Mouse (Mus musculus) stomach, embryonic 16.5 days (tissue): ENCODE measurements around the gene Trappc5. TPM values are rescaled to one million over a fixed set of nuclear protein-coding genes. Genes with fewer than 3 reads are reported as not detected.

Source experiments
- ATAC-seq: fragments of 200-750 bp; cut with Nextera tagmentation; 2 replicates; pipeline ENCODE4 v1.8.0; 2017; ENCODE audit warnings: moderate number of reproducible peaks, moderate TSS enrichment; ENCODE audit not compliant: insufficient read depth, low FRiP score
- H3K27ac ChIP-seq: fragments of 300-500 bp; sonication (generic); 2 replicates; pipeline ENCODE4 v1.5.1; 2014; ENCODE audit warnings: low read length
- H3K27me3 ChIP-seq: fragments of 300-500 bp; sonication (generic); 2 replicates; pipeline ENCODE4 v1.6.1; 2014; ENCODE audit warnings: low read length, control low read depth, mixed read lengths; ENCODE audit not compliant: control insufficient read depth, insufficient read depth
- H3K36me3 ChIP-seq: fragments of 300-500 bp; sonication (generic); 2 replicates; pipeline ENCODE4 v1.6.1; 2014; ENCODE audit warnings: low read length; ENCODE audit not compliant: control insufficient read depth, insufficient read depth
- H3K4me1 ChIP-seq: fragments of 300-500 bp; sonication (generic); 2 replicates; pipeline ENCODE4 v1.6.1; 2014; ENCODE audit warnings: low read length, control low read depth, mixed read lengths; ENCODE audit not compliant: control insufficient read depth, insufficient read depth
- H3K4me2 ChIP-seq: fragments of 300-500 bp; sonication (generic); 2 replicates; pipeline ENCODE4 v1.6.1; 2014; ENCODE audit warnings: low read depth, low read length, mixed read lengths
- H3K4me3 ChIP-seq: fragments of 300-500 bp; sonication (generic); replicated peaks from 2 replicates; pipeline ENCODE4 v1.5.1; 2014; ENCODE audit warnings: mild to moderate bottlenecking, low read length
- H3K9ac ChIP-seq: fragments of 300-500 bp; sonication (generic); 2 replicates; pipeline ENCODE4 v1.6.1; 2014; ENCODE audit warnings: low read length
- H3K9me3 ChIP-seq: fragments of 300-500 bp; sonication (generic); replicated peaks from 2 replicates; pipeline ENCODE4 v1.6.1; 2016; ENCODE audit warnings: low read length, control low read depth; ENCODE audit not compliant: control insufficient read depth
- WGBS: fragments of 180-500 bp; shearing (Covaris S2); extraction: QIAGEN DNeasy Blood & Tissue Kit; methylation state at CpG from one replicate; pipeline ENCODE4 v1.1.7; 2014; 5-methylcytosine and 5-hydroxymethylcytosine counted together
- polyA plus RNA-seq: library from polyadenylated mRNA; unstranded; fragments of >200 nt; fragmentation: Nextera tagmentation; extraction: Ambion mirVana; gene quantifications from 2 replicates; pipeline ENCODE4 v1.2.1, GENCODE M21; 2015

Gene Trappc5
- polyA plus RNA-seq, 1 experiment from 2014 or later: 38.0 TPM

DNA sequence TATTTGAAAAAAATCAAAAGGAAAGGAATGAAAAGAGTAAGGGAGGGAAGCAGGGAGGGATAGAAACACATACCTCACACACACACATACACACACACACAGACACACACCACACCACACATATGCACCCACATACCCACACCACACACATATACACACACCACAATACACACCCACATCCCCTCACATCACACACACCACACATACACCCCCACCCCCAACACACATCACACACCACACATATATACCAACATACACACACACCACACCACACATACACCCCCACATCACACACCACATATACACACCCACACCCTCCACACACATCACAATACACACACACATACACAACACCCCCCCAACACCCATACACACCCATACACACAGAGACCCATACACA is 8.4 kb downstream of the Trappc5 start:
- no peaks in the 10 kb centered on the region for H3K27me3 ChIP-seq
- H3K27ac ChIP-seq: no peak overlapping the region
- H3K9ac ChIP-seq: no peak overlapping the region
- H3K9me3 ChIP-seq: no peaks in the 10 kb centered on the region
- no peak for ATAC-seq
- H3K4me2 ChIP-seq: no peak overlapping the region
- no peaks in the 10 kb centered on the region for H3K4me1 ChIP-seq
- no peak overlapping the region for H3K4me3 ChIP-seq
- peaks cover 17% of the 10 kb centered on the region for H3K36me3 ChIP-seq

GRCm38 (mm10) chr8:3685422-3685821 is 9.3 kb downstream of the Trappc5 start:
- Histone ChIP-seq H3K4me2 (no peak overlapping the region), H3K9ac (no peak overlapping the region), H3K27me3 (no peaks in the 10 kb centered on the region), H3K36me3 (peaks cover 9% of the 10 kb centered on the region; the same call in 1 of the 2 replicates), H3K4me1 (no peaks in the 10 kb centered on the region), H3K9me3 (no peaks in the 10 kb centered on the region), H3K4me3 (no peak overlapping the region), H3K27ac (no peak overlapping the region)
- WGBS: 56% methylated on average over 5 of the region's 5 CpGs
- no peak for ATAC-seq

DNA sequence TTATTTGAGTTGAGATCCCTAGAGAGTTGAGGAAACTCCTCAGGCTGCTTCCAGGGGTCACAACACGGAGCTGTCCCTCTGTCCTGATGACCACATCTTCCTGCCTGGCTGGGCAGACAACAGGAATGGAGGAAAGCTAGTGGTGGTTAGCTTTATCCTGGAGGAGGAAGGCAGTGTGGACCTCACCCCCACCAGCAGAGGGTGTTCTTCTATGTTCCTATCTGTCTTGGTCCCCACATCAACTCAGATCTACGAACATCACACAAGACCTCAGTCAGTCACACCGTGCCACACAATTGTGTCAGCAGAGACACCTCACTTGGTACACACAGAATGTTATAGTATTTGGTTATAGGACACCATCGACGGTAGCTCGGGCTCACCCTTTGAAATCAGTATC is 11.4 kb downstream of the Trappc5 start:
- ATAC-seq: no peak
- WGBS: 70% methylated on average over 6 of the region's 6 CpGs
- no peaks in the 10 kb centered on the region for H3K4me1 ChIP-seq
- no peaks in the 10 kb centered on the region for H3K36me3 ChIP-seq
- H3K27me3 ChIP-seq: no peaks in the 10 kb centered on the region
- no peak overlapping the region for H3K4me2 ChIP-seq
- H3K9ac ChIP-seq: no peak overlapping the region
- H3K4me3 ChIP-seq: no peak overlapping the region
- no peaks in the 10 kb centered on the region for H3K9me3 ChIP-seq
- H3K27ac ChIP-seq: no peak overlapping the region

DNA sequence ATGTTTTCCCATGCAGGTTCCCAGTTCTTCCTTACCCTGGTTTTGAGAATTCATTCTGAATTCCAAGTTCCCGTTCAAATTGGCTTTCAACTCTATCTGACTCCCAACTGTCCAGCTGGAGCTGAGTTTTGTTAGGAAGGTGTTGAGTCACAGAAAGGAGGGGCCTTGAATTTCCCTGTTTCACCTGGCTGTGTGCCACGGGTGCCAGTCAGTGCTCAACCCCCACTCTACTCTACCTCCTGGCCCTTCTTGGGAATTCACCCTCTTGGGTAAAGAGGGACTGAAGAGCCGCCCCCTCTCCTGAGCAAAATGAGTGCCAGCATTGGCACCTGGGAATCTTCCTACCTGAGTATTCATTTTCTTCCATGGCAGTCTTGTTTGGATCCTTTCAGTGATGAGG is 14.7 kb downstream of the Trappc5 start:
- H3K4me1 ChIP-seq: no peaks in the 10 kb centered on the region
- H3K4me2 ChIP-seq: no peak overlapping the region
- H3K36me3 ChIP-seq: no peaks in the 10 kb centered on the region
- 62% methylated on average over 3 of the region's 3 CpGs for WGBS
- H3K4me3 ChIP-seq: no peak overlapping the region
- H3K9me3 ChIP-seq: no peaks in the 10 kb centered on the region
- H3K27me3 ChIP-seq: no peaks in the 10 kb centered on the region
- H3K27ac ChIP-seq: no peak overlapping the region
- no peak for ATAC-seq
- H3K9ac ChIP-seq: no peak overlapping the region

DNA sequence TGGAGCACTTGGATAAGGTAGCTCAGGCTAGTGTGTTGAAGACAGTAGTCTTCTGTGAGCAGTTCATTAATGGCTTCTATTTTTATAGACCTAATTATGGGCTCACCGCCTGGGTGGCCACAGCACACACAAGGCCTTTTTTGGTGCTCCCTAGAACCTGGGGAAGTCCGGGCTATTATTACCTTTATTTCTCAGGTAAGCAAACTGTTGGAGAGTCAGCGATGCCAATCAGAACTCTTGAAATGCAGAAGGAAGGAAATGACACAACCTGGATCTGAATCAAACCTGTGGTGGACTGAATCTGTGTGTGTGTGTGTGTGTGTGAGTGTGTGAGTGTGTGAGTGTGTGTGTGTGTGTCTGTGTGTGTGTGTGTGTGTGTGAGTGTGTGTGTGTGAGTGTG is 18.0 kb downstream of the Trappc5 start, which contains the start of gene Fcer2a:
Gene Fcer2a (minus strand): TSS at position 55 of the 400 bp plus-strand sequence.
- 75% methylated on average over 3 of the region's 3 CpGs for WGBS
- Histone ChIP-seq H3K27me3 (no peaks in the 10 kb centered on the region), H3K36me3 (no peaks in the 10 kb centered on the region), H3K9ac (no peak within 1 kb of the TSS), H3K27ac (no peak within 1 kb of the TSS), H3K9me3 (no peaks in the 10 kb centered on the region), H3K4me1 (no peaks in the 10 kb centered on the region), H3K4me3 (no peak within 1 kb of the TSS), H3K4me2 (no peak within 1 kb of the TSS)
- ATAC-seq: no peak

- H3K4me2 ChIP-seq: no peak overlapping the region
- H3K4me1 ChIP-seq: no peaks in the 10 kb centered on the region
- no peak for ATAC-seq
- H3K4me3 ChIP-seq: no peak overlapping the region
- no peaks in the 10 kb centered on the region for H3K36me3 ChIP-seq
- no peaks in the 10 kb centered on the region for H3K9me3 ChIP-seq
- H3K27me3 ChIP-seq: no peaks in the 10 kb centered on the region
- no peak overlapping the region for H3K9ac ChIP-seq
- WGBS: 93% methylated on average over 1 of the region's 1 CpGs
- H3K27ac ChIP-seq: no peak overlapping the region
These were observed 25.4 kb downstream of the Trappc5 start for GRCm38 (mm10) chr8:3701491-3701890.

GRCm38 (mm10) chr8:3705711-3706110 is 29.6 kb downstream of the Trappc5 start:
- H3K27ac ChIP-seq: no peak overlapping the region
- no peak overlapping the region for H3K4me3 ChIP-seq
- no peaks in the 10 kb centered on the region for H3K36me3 ChIP-seq
- H3K4me2 ChIP-seq: no peak overlapping the region
- 58% methylated on average over 4 of the region's 4 CpGs for WGBS
- no peaks in the 10 kb centered on the region for H3K27me3 ChIP-seq
- H3K9ac ChIP-seq: no peak overlapping the region
- ATAC-seq: no peak
- no peaks in the 10 kb centered on the region for H3K9me3 ChIP-seq
- no peaks in the 10 kb centered on the region for H3K4me1 ChIP-seq

DNA sequence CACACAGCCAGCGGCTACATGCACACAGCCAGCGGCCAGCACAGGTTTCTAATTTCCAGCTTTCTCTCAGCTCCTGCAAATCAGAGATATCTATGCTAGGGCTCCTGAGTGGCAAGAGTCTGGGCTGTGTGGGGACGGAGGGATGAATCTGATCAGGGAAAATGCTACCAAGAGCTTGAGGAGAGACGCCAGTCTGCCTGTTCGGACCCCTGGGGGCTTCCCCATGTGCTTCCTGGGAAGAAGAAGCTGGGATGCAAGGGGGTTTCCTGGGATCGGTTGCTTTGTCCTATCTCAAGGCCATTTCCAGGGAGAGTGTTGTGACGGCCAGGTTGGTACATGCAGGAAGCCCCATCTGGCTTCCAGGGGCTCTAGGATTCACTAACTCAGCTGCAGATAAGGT is 31.5 kb downstream of the Trappc5 start:
- WGBS: 65% methylated on average over 7 of the region's 7 CpGs
- Histone ChIP-seq H3K27me3 (no peaks in the 10 kb centered on the region), H3K27ac (no peak overlapping the region), H3K4me1 (no peaks in the 10 kb centered on the region), H3K9ac (no peak overlapping the region), H3K4me3 (no peak overlapping the region), H3K4me2 (no peak overlapping the region), H3K36me3 (no peaks in the 10 kb centered on the region), H3K9me3 (no peaks in the 10 kb centered on the region)
- ATAC-seq: no peak

- 77% methylated on average over 3 of the region's 3 CpGs for whole genome bisulfite sequencing
- no peaks in the 10 kb centered on the region for H3K36me3 ChIP-seq
These were observed 34.2 kb downstream of the Trappc5 start for GRCm38 (mm10) chr8:3710312-3710711.

DNA sequence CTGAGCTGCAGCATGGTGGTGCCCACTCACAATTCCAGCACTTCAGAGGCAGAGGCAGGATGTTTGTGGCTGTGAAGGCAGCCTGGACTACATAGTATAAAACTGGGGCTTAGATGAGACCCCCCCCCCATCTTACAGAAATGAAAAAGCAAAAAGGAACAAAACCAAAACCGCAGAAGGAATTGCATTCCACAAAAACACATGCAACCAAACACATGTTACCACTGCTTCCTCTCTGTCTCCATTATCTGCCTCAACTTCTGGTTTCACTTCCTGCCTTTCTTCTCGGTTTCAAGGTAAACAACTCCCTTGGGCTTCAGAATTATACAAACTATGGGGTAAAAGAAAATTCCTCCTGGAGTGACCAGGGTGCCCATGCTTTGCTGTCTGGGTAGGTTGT is 35.5 kb downstream of the Trappc5 start:
- Histone ChIP-seq H3K9me3 (no peaks in the 10 kb centered on the region), H3K4me2 (no peak overlapping the region), H3K9ac (no peak overlapping the region), H3K27me3 (no peaks in the 10 kb centered on the region), H3K4me3 (no peak overlapping the region), H3K27ac (no peak overlapping the region), H3K36me3 (no peaks in the 10 kb centered on the region), H3K4me1 (no peaks in the 10 kb centered on the region)
- 37% methylated on average over 2 of the region's 2 CpGs for WGBS
- no peak for ATAC-seq

More at GRCm38 (mm10) chr8:3710312-3710711, 34.2 kb downstream of the Trappc5 start:
- H3K9me3 ChIP-seq: no peaks in the 10 kb centered on the region
- no peak for ATAC-seq
- H3K4me2 ChIP-seq: no peak overlapping the region
- no peak overlapping the region for H3K4me3 ChIP-seq
- no peaks in the 10 kb centered on the region for H3K27me3 ChIP-seq
- H3K27ac ChIP-seq: no peak overlapping the region
- no peaks in the 10 kb centered on the region for H3K4me1 ChIP-seq
- no peak overlapping the region for H3K9ac ChIP-seq
